Mouse (Mus musculus): ENCODE data around the gene Zfp119a. TPM values are rescaled to one million over a fixed set of nuclear protein-coding genes. Genes with fewer than 3 reads are reported as not detected.
"Not testable (repeated sequence)": the region's sequence is repeated elsewhere in the genome, so short reads cannot be mapped to it uniquely, and the experiment has no call there.

Zfp119a gene
- polyA plus RNA-seq (2016; fragmentation: Nextera tagmentation; extraction: Ambion mirVana): 8.5 and 10.3 TPM in 2 replicates

DNA sequence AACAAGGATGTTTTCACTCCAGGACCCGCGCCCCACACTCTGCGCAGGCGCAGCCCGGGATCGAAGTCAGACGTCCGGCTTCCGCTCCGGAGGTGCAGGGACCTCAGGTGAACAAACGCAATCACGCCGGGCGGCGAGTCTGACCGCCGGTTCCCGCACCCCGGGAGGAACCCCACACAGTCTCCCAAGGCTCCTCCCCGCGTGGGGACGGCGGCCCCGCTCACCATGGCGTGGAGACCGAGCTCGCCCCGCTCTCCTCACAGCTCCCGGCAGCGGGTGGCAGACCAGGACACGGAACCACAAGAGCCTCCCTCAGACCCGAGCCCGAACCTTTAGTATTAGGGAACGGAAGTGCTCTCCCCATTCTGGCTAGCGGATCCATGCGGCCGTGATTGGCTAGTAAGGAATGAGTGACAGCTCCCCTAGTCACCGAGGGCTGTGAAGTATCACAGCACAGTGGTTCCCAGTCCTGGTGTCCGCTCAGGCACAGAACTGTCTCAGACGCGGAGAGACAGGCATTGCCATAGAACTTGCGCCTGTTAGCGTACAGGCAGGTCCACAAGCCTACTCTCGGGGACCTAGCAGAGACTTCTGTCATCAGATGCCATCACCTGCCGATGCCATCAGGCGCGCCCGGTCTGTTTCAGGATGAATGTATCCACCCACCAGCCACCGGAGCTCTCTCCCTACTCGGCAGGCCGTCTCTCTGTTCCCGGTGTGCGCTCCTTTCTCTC, at the start of gene Zfp119a:
Gene Zfp119a (minus strand): TSS at position 295 of the 734 bp plus-strand sequence.
- Histone ChIP-seq H3K4me1 (peaks cover 18% of the 10 kb centered on the region), H3K27ac (replicated peaks) (peak within 1 kb of the TSS; percentile 80), H3K4me3 (peak within 1 kb of the TSS; percentile 58)
- not testable (repeated sequence) for H3K36me3 ChIP-seq; H3K9me3 ChIP-seq (replicated peaks); H3K27me3 ChIP-seq (ENCODE audit: low read depth, poor library complexity, severe bottlenecking)
- under 1% methylated on average over 47 of the region's 53 CpGs for WGBS
- DNase-seq (ENCODE audit: low spot score): peak; percentile 84

DNA sequence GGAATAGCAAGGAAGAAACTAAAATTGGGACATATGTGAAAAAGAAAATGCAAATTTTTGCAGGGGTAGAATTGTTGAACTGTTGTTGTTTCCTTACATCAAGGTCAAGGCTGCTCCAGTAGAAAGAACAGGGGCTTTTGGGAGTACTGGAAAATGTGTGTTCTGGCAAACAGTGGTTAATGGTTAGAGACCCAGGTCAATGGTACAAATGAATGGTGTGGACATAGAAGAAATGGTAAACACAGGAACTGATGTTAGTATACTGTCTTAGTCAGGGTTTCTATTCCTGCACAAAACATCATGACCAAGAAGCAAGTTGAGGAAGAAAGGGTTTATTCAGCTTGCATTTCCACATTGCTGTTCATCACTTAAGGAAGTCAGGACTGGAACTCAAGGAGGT, 27.9 kb upstream of the Zfp119a start:
- H3K9me3 ChIP-seq (replicated peaks): no peaks in the 10 kb centered on the region
- no peaks in the 10 kb centered on the region for H3K4me1 ChIP-seq
- H3K27ac ChIP-seq (replicated peaks): no peak overlapping the region
- H3K4me3 ChIP-seq: no peak overlapping the region
- no peaks in the 10 kb centered on the region for H3K36me3 ChIP-seq
- no peaks in the 10 kb centered on the region for H3K27me3 ChIP-seq (ENCODE audit: low read depth, poor library complexity, severe bottlenecking)
- no peak for DNase-seq (ENCODE audit: low spot score)

DNA sequence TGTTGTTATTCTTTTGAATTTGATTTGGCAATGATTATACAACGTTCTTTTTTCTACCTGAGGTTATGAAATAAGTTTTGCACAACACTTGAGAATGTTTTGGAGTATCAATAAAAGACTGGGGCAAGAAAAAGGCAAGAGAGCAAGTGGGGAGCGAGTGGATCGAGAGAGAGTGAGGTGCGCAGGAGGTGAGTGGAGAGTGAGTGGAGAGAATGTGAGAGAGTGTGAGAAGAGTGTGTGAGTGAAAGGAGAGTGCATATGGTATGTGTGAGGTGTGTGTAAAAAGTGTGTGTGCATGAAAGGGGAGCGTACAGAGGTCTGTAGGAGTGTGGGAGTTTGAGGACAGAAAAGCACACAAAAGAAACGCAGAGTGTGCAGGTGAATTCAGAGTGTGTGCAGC, 25.4 kb upstream of the Zfp119a start:
- no peak for DNase-seq (ENCODE audit: low spot score)
- Histone ChIP-seq H3K4me3 (no peak overlapping the region), H3K4me1 (no peaks in the 10 kb centered on the region), H3K27ac (replicated peaks) (no peak overlapping the region), H3K27me3 (ENCODE audit: low read depth, poor library complexity, severe bottlenecking) (no peaks in the 10 kb centered on the region), H3K36me3 (no peaks in the 10 kb centered on the region), H3K9me3 (replicated peaks) (no peaks in the 10 kb centered on the region; the same call in 1 of the 2 replicates)
- WGBS: 78% methylated on average over 6 of the region's 6 CpGs

DNA sequence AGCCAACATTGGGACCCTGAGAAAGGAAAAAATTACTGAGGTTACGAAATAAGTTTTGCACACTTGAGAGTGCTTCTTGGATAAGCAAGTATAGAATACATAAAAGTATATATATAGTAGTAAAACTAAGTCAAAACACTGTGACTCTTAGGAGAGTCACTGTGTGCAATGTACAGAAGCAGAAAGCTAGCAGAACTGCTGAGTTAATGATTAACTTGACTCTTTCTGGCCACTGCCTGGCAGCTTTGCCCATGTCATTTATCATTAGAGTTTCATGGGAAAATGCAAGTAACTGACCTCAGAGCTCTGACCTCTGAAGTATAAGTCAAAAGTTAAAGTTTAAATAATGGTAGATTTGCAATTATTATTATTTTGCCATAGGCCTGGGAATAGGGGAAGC, 25.0 kb upstream of the Zfp119a start:
- WGBS: 90% methylated on average over 1 of the region's 1 CpGs
- Histone ChIP-seq H3K36me3 (peaks cover 4% of the 10 kb centered on the region; the same call in 1 of the 2 replicates), H3K27me3 (ENCODE audit: low read depth, poor library complexity, severe bottlenecking) (no peaks in the 10 kb centered on the region), H3K4me1 (no peaks in the 10 kb centered on the region), H3K4me3 (no peak overlapping the region), H3K9me3 (replicated peaks) (peaks cover under 1% of the 10 kb centered on the region; the same call in 1 of the 2 replicates), H3K27ac (replicated peaks) (no peak overlapping the region)
- no peak for DNase-seq (ENCODE audit: low spot score)

DNA sequence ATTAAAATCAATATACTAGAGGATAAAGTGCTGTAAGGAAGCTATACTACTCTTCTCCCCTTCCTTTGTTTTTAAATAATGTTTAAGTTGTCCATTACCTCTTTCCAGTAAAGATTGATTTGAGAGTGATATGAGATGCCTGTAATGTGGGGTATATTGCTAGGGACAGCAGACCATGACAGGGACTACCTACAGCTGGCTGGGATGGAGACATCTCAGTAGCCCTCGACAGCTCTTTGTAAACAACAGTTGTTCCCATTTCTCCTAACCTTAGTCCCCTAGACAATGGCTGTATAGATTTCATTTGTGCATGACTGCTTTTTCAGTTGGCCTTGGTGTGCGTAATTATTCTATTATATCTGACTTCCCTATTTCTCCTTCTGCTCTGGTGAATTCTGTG, 24.4 kb upstream of the Zfp119a start:
- 69% methylated on average over 2 of the region's 2 CpGs for WGBS
- Histone ChIP-seq H3K4me1 (no peaks in the 10 kb centered on the region), H3K9me3 (replicated peaks) (peaks cover 6% of the 10 kb centered on the region), H3K36me3 (peaks cover 10% of the 10 kb centered on the region), H3K27ac (replicated peaks) (no peak overlapping the region), H3K27me3 (ENCODE audit: low read depth, poor library complexity, severe bottlenecking) (no peaks in the 10 kb centered on the region), H3K4me3 (no peak overlapping the region)
- DNase-seq (ENCODE audit: low spot score): no peak

DNA sequence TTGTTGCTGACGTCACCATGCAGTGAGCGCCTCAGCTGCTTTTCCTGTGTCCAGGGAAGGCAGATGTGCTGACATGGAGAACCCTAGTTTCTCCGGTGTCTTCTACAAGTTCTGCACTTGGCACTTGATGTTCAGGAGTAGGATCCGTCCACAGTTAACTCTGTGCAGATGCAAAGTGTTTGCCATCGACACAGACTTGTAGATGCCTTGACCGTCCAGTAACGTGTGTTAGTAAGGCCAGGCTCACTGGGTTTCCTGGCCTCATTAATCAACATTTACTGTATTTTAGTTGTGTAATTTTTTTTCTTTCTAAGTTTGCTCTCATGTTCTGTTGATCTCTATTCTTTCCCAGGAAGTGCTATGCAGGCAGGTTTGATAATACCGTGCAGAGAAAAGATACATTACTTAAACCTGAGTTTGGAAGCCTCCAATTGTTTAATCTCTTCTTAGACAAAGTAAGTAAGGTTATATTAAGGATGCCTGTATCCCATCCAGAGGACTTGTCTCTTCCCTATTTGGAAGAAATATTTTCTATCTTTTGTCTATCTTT, 13.8 kb upstream of the Zfp119a start:
- WGBS: 14% methylated on average over 7 of the region's 8 CpGs
- H3K27me3 ChIP-seq (ENCODE audit: low read depth, poor library complexity, severe bottlenecking); DNase-seq (ENCODE audit: low spot score); H3K9me3 ChIP-seq (replicated peaks): not testable (repeated sequence)
- peaks cover 12% of the 10 kb centered on the region for H3K4me1 ChIP-seq
- H3K36me3 ChIP-seq: peaks cover 24% of the 10 kb centered on the region
- peak overlapping the region; percentile 55 for H3K4me3 ChIP-seq
- peak overlapping the region; percentile 84 for H3K27ac ChIP-seq (replicated peaks)

DNA sequence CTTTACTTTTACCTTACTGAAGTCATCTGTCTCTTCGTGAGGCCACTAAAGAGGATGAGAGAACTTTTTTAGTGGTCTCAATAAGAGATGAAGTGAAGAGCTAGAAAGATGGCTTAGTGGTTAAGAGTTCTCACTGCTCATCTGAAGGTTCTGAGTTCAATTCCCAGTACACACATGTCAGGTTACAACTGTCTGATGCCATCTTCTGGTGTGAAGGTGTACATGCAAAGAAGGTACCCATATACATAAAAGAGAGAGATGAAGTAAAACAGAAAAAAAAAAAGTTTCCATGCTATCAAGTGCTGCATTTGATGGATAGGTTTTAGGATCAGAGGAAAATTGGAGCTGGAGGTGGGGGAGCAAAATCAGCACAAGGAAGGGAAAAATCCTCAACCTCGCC, 6.2 kb upstream of the Zfp119a start:
- 70% methylated on average over 2 of the region's 2 CpGs for WGBS
- no peaks in the 10 kb centered on the region for H3K9me3 ChIP-seq (replicated peaks)

DNA sequence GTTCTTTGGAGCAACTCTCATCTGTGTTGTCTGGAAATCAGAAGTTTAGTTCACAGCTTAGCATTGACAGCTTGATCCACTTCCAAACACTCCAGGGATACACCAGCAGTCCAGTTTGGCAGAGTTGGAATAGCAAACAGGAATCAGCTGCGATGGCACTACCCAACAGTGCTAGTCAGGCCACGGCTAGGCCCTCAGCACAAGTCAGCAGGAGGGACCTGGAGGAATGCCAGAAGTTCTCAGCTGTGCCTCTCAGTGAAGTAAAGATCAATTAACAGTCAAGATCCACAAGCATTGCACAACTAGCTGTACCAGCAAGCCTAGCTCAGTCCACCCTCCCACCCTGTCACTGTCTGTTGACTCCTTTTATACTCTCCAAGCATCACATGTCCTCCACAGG, 4.9 kb upstream of the Zfp119a start:
- 67% methylated on average over 2 of the region's 2 CpGs for WGBS
- no peak for DNase-seq (ENCODE audit: low spot score)
- H3K27me3 ChIP-seq (ENCODE audit: low read depth, poor library complexity, severe bottlenecking): no peaks in the 10 kb centered on the region
- no peaks in the 10 kb centered on the region for H3K36me3 ChIP-seq
- no peaks in the 10 kb centered on the region for H3K9me3 ChIP-seq (replicated peaks)
- no peak overlapping the region for H3K4me3 ChIP-seq
- peaks cover 7% of the 10 kb centered on the region for H3K4me1 ChIP-seq
- no peak overlapping the region for H3K27ac ChIP-seq (replicated peaks)

More for the DNA sequence above, 6.2 kb upstream of the Zfp119a start:
- Histone ChIP-seq H3K36me3 (no peaks in the 10 kb centered on the region), H3K4me3 (no peak overlapping the region), H3K4me1 (no peaks in the 10 kb centered on the region), H3K27me3 (ENCODE audit: low read depth, poor library complexity, severe bottlenecking) (no peaks in the 10 kb centered on the region), H3K27ac (replicated peaks) (no peak overlapping the region)
- no peak for DNase-seq (ENCODE audit: low spot score)

DNA sequence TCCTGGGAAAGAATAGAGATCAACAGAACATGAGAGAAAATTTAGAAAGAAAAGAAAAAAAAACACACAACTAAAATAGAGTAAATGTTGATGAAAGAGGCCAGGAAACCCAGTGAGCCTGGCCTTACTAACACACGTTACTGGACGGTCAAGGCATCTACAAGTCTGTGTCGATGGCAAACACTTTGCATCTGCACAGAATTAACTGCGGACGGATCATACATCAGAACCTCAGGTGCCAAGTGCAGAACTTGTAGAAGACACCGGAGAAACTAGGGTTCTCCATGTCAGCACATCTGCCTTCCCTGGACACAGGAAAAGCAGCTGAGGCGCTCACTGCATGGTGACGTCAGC, 471 bp downstream of the Zfp119a start:
- not testable (repeated sequence) for DNase-seq (ENCODE audit: low spot score)
- peak overlapping the region; percentile 80 for H3K27ac ChIP-seq (replicated peaks)

DNA sequence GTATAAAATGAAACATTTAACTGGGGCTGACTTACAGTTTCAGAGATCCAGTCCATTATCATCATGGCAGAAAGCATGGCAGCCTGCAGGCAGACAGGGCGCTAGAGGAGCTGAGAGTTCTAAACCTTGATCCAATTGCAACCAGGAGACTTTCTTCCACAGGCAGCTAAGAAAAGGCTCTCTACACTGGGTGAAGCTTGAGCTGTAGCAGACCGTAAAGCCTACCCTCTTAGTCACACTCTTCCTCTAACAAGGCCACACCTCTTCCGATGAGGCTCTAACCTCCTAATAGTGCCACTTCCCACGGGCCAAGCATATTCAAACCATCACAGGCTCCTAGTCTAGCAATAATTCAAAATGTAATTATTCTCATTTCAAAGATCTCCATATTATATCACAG, 1.5 kb downstream of the Zfp119a start:
- H3K27ac ChIP-seq (replicated peaks): no peak overlapping the region
- WGBS: 88% methylated on average over 4 of the region's 4 CpGs
- no peak for DNase-seq (ENCODE audit: low spot score)
- H3K27me3 ChIP-seq (ENCODE audit: low read depth, poor library complexity, severe bottlenecking): no peaks in the 10 kb centered on the region
- H3K4me1 ChIP-seq: peaks cover 18% of the 10 kb centered on the region
- H3K36me3 ChIP-seq: peaks cover 7% of the 10 kb centered on the region
- H3K4me3 ChIP-seq: no peak overlapping the region
- H3K9me3 ChIP-seq (replicated peaks): peaks cover 5% of the 10 kb centered on the region; the same call in 1 of the 2 replicates

More for the DNA sequence above, 471 bp downstream of the Zfp119a start:
- H3K27me3 ChIP-seq (ENCODE audit: low read depth, poor library complexity, severe bottlenecking); H3K9me3 ChIP-seq (replicated peaks); H3K36me3 ChIP-seq: not testable (repeated sequence)
- Histone ChIP-seq H3K4me3 (peak overlapping the region; percentile 58), H3K4me1 (peaks cover 18% of the 10 kb centered on the region)
- 3% methylated on average over 7 of the region's 8 CpGs for WGBS

DNA sequence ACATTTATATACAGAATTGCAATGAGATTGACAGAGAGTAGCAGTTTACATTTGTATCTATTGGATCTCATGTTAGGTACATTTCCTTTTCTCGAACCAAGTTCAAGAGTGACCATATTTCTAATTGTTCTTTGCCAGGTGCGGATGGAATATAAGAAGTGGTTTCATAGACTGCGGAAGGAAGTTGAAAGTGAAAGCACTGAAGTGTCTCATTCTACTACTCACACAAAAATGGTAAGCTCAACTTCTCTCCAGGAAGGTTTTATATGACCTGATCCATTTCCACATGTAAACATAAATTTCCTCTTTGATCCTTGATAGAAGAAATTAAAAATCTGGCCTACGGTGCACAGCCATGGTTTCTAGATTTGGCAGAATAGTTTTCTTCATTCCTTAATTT, 35.7 kb downstream of the Zfp119a start:
- H3K27me3 ChIP-seq (ENCODE audit: low read depth, poor library complexity, severe bottlenecking): no peaks in the 10 kb centered on the region
- no peaks in the 10 kb centered on the region for H3K4me1 ChIP-seq
- H3K27ac ChIP-seq (replicated peaks): no peak overlapping the region
- DNase-seq (ENCODE audit: low spot score): no peak
- WGBS: 90% methylated on average over 4 of the region's 4 CpGs
- H3K36me3 ChIP-seq: no peaks in the 10 kb centered on the region
- no peak overlapping the region for H3K4me3 ChIP-seq
- H3K9me3 ChIP-seq (replicated peaks): no peaks in the 10 kb centered on the region; the same call in 1 of the 2 replicates

DNA sequence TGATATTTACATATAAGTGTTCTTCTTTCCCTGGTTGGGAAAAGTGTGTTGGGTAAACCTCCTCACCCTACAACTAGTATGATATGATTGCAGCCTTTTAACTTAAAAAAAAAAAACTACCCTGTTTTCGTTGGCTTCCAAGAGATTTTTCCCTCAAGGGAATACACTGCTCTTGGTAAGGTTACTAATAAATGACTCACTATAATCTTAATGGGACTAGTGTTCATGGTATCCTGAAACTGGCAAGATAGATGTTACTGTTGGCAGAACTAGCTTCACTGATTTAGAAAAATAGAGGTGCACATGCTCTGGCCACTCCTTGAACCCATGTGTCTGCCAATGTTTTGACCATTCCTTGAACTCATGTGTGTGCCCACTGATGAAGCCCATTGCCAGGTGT, 57.2 kb downstream of the Zfp119a start:
- Histone ChIP-seq H3K27ac (replicated peaks) (no peak overlapping the region), H3K27me3 (ENCODE audit: low read depth, poor library complexity, severe bottlenecking) (no peaks in the 10 kb centered on the region), H3K36me3 (no peaks in the 10 kb centered on the region), H3K4me1 (no peaks in the 10 kb centered on the region), H3K4me3 (no peak overlapping the region), H3K9me3 (replicated peaks) (no peaks in the 10 kb centered on the region)
- 73% methylated on average over 1 of the region's 1 CpGs for WGBS
- DNase-seq (ENCODE audit: low spot score): no peak

DNA sequence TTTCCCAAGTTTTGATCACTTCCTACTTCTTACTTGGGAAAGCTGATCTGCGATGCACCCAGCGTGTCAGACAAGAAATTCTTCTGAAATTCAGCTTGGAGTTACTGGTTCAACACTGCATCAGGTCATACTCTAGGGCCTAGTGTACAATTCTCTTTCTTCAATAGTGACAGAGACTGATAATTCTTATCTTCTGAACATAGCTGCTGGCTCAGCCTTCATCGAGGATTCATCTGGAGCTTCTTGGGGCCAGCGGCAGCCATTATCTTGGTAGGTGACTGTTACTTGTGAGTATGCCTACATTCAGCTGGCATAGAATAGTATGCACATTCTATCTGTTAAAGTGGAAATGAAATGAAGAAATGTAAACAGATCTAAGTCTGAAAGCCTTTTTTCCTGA, 61.9 kb downstream of the Zfp119a start:
- DNase-seq (ENCODE audit: low spot score): no peak
- no peak overlapping the region for H3K27ac ChIP-seq (replicated peaks)
- H3K36me3 ChIP-seq: no peaks in the 10 kb centered on the region
- H3K27me3 ChIP-seq (ENCODE audit: low read depth, poor library complexity, severe bottlenecking): no peaks in the 10 kb centered on the region
- H3K4me3 ChIP-seq: no peak overlapping the region
- H3K4me1 ChIP-seq: no peaks in the 10 kb centered on the region
- no peaks in the 10 kb centered on the region for H3K9me3 ChIP-seq (replicated peaks)
- 87% methylated on average over 4 of the region's 4 CpGs for WGBS

Data from midbrain, embryonic 10.5 days (tissue).